Mouse (Mus musculus): Measurements from ENCODE around the gene Mast3.
A peak's percentile ranks its signal among the peaks of the same experiment; 100 is the strongest.

Gene Mast3

DNA sequence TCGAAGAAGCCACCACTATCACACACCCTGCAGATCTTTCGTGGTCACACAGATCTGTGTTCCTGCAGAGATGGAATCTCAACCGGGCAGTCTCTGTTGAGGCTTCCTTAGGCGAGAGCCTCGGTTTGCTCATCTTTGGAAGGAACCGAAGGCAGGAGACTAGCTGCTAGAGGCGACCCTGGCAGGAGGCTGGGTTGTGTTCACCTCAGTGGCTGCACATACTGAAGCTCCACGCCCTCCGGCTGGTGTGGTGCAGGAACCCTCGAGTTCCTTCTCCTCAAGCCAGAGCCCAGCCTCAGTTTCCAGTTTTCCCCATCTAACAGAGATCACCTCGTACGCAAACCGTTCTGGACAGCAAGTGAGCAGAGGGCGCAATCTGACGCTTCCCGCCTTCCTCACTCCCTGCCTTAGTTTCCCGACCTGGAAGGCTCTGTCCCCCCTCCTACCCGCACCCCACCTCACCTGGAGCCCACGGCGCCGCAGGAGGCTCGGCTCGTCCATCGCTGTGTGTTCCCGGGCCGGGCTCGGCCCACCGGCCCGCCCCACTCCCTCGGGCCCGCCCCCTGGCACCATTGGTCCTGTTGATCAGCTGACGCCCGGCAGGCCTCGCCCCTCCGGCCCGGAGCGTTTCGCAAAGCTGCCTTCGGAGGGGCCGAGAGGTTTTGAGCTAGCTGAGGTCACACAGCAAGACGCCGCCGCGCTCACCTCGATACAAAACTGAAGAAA is at the start of gene Mast3:
Mast3 (minus strand) TSS at position 574 of the 726 bp plus-strand sequence.
- no peak for DNase-seq (ENCODE audit: low read depth, low spot score)

DNA sequence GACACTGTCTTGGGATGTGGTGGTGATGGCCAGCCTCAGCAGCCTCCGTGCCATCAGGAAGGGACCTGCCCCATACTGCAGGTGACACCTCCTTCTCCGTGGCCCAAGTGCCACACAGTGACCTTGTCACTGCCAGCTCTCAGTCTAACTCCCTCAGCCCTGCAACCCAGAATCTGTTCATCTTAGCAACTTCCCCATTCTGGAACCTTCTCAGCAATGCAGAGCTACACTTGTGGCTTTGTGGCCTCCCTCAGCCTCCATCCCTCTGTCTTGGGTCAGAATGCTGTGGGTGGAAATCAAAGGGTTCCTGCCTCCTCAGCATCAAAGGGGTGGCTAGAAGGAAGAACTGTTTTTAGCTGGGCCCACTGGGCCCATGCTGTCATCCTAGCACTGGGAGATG is 49.0 kb upstream of the Mast3 start:
- no peak for DNase-seq (ENCODE audit: low read depth, low spot score)

DNA sequence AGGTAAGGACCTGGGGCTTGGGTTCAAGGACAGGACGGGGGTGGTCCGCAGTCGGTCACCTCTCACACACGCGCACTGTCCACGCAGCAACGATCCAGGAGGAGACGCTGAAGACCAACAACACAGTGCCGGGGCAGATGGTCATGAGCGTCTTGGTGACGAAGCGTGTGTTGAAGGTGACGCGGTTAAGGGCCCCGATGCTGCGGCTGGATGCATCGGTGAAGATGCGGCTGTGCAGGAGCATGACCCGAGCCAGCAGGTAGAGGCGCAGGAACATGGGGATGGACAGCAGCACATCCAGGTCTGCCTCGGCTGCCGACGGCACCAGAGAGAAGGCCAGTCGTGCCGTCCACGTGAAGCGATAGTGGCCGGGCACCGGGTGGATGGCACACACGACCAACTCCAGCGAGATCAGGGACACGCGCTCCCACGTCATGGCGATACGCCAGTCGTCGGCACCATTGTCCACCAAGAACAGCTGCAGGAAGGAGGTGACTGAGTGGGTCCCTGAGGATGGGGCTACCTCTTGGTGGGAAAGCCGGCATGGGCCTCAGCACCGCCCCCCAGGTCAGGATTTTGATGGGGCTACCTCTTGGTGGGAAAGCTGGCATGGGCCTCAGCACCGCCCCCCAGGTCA is 47.9 kb upstream of the Mast3 start:
- no peak for DNase-seq (ENCODE audit: low read depth, low spot score)

DNA sequence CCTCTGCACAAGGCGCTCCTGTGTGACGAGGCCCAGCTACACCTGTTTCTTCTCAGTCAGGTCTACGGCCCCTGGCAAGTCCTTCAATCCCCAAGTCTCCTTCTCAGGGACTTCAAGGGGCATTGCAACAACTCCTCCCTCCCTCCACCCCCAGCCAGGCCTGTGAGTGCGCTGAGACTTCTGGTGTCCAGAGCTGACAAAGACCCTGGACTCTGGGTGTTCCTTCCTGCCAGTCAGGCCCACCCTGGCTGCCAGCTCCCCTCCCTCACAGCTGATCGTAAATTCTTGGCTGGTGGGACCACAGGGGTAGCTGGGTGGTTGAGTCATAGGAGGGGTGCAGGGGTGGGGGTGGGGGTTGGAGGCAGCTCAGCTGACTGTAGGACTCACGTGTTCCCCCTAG is 47.0 kb upstream of the Mast3 start:
- DNase-seq (ENCODE audit: low read depth, low spot score), result no peak

DNA sequence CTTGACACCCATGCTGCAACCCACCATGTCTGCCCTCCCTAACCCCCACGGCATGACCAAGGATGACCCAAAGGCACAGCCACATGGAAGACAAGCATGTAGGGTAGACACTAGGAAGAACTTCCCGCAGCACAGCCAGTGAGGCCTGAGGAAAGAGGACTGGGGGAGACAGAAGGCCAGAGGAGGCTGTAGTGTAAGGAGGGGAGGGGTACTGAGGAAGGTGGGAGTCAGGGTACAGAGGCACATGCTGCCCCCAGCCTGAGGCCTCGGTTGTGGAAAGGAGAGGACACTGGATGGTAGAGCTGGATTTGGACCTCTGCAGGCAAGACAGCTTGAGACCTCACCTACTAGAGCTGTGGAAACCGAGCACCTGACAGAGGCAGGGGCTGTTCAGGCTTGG is 46.1 kb upstream of the Mast3 start:
- no peak for DNase-seq (ENCODE audit: low read depth, low spot score)

DNA sequence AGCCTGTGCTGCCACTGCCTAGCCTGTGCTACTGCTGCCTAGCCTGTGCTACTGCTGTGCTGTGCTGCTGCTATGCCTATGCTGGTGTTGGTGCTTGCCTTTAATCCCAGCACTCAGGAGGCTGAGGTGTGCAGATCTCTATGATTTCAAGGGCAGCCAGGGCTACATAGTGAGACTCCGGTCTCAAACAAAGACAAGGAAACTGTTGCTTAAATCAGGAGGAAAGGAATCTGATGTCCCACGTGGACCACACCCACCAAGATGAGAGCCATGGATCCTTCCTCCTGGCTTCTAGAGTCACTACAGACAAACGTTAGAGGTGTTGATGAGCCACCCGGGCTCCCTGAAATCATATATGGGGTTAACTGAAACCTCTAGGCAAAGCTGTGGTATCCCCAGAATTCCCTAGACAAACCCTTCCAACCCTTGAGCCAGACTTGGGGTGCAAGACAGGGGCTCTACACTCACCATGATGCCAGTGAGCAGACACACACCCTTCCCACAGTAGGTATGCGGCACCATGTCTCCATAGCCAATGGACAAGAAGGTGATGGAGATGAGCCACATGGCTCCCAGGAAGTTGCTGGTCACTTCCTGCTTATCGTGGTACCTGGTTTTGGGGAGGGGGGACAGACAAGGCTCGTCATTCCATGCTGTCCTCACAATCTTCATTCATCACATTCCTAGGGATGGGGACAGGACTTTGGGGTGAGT is 45.4 kb upstream of the Mast3 start:
- no peak for DNase-seq (ENCODE audit: low read depth, low spot score)

DNA sequence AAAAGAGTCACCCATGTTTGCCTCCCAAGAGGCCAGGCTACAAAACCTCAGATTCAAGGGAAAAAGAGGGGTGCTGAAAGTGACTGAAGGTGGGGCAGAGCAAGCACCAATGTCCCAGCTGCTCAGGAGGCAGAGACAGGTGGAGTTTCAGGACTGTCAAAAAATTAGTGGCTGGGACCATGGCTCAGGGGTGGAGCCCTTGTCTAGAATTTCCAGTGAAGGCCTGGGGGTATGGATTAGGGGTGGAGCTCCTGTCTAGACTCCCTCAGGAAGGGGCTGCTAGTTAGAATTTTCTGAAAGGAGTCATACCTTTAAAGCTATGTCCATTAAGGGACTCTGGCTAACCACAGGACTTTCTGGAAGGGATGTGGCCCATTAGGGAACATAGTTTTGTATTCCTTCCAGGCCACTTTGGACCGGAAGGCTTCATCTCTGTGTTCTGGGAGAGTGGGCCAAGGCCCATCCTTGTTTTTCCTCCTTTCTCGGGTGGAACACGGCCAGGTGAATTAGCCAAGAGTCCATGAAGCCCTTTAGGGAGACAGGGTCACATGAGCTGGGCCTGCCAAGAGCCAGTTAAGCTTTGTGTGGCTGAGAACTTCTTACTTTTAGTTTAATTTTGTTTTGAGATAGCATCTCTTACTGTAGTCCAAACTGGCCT is 44.6 kb upstream of the Mast3 start:
- no peak for DNase-seq (ENCODE audit: low read depth, low spot score)

DNA sequence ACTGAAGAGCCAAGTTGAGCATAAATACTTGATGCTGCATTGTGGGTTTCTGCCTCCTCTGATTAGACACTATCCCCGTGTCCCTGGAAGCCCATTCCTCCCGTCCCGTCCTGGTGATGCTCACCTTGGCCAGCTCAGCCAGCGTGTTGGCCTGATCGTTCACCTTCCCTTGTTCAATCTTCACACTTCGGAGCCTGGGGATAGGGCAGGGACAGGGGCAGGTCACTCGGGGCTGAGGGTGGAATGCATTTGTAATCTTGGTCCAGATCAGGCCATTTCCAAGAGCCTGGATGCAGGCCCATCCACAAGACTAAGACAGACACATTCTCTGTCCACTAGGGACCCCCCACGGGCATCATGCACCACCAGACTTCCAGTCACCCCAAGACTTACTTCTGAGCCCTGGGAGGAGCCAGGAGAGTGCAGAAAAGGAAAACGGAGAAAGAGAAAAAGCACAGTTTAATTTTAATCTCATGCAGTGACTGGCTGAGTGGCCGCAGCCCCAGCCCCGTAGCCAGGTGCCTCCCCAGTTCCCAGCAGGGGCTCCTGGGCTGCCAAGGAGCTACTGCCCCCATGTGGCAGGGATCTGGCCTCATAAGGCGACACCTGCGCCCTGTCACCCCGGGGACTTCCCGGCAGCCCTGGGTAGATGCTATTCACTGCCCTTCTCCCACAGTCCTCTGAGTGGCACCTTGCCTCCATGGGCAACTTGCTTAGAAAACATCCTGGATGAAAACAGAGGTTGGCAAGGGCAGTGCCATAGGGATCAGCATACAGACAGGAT is 41.7 kb upstream of the Mast3 start:
- DNase-seq (ENCODE audit: low read depth, low spot score), result no peak

DNA sequence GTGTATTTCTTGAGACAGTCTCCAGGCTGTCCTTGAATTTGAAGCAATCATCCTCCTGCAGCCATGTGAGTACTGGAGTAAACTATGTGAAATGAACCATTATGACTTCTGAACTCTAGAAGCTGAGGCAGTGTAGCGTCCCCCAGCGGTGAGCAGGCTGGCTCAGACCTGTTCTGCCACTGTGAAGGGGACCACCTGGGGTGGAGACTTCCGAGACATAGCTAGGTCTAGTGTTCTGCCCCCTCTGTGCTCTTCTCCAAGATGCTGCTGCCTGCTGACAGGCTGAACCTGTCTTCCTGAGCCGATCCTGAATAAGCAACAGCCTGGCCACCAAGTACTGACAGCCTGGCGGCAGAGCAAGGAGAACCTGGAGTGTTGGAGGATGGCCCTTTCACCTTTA is 40.3 kb upstream of the Mast3 start:
- no peak for DNase-seq (ENCODE audit: low read depth, low spot score)

DNA sequence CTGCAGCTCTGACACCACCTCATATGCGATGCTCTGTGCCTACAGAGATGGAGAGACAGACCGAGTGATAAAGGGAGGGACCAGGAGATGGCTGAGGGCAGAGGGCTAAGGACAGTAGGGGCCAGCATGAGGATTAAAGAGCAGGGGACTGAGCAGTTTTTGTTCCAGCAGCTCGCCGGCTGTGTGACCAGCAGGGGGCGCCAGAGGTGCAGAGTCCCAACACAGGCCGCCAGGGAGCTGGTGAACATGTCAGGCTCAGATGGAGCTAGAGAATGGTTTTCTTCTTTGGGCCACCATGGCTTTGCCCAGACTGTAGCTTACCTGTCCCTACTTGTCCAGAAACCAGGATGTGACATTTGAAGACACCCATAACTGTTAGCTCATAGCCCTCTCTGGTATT is 39.7 kb upstream of the Mast3 start:
- DNase-seq (ENCODE audit: low read depth, low spot score), result no peak

DNA sequence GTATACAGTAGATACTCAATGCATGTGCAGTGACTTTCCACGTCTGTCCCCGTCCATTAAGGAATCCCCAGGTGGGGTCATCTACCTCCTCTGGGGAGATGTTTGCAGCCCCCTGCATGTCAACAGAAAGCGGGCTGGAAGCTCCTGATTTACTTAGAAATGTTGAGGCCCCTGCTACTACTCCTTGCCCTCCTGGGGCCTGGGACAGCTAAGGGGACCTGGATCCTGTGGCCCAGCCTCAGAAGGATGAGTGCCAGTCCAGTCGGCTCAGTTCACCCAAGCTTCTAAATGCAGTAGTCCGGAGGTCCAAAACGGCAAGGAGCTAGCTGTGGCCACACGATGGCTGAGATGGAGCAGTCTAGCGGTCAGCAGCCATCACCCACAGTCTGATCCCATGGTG is 39.1 kb upstream of the Mast3 start:
- no peak for DNase-seq (ENCODE audit: low read depth, low spot score)

DNA sequence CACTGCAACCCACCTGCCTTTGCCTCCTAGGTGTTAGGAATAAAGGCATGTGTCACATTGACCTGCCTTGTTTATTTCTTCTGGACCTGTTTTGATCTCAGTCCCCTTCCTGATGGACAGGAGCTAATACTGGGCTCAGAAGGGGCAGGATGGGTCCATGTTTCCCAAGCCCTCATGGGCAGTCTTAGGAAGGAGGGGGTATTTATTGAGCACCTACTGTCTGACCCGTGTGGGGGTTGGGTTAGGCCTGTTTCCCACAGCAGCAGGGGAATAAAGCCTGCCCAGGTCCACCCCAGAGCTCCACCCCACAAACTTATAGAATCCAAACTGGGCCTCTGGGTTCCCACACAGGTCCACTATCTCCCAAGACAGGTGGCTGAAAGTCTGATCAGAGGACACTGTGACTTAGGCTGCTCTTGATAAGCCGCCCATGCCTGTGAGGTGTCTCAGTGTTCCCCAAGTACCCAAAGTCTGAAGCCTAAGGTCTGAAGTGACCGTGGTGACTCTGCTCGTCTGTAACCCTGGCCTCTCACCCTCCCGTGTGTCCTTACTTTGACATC is 38.4 kb upstream of the Mast3 start:
- DNase-seq (ENCODE audit: low read depth, low spot score), result no peak

DNA sequence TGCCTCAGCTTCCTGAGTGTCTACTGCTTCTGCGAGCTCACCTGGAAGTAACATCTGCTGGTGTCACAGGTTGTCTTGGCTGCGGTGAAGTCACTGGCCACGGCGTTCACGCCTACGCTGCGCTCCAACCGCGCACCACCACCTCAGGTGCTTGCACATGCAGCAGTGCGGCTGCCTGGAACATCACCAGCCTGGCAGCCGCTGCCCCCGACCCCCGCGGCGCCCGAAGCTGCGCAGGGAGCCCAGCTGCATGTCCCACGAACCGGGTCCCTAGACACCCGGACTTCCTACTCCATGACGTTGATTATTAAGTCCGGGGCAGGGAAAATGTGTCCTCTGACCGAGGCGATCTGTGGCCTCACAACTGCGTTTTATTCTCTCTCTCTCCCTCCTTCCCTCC is 37.6 kb upstream of the Mast3 start:
- DNase-seq (ENCODE audit: low read depth, low spot score), result no peak

DNA sequence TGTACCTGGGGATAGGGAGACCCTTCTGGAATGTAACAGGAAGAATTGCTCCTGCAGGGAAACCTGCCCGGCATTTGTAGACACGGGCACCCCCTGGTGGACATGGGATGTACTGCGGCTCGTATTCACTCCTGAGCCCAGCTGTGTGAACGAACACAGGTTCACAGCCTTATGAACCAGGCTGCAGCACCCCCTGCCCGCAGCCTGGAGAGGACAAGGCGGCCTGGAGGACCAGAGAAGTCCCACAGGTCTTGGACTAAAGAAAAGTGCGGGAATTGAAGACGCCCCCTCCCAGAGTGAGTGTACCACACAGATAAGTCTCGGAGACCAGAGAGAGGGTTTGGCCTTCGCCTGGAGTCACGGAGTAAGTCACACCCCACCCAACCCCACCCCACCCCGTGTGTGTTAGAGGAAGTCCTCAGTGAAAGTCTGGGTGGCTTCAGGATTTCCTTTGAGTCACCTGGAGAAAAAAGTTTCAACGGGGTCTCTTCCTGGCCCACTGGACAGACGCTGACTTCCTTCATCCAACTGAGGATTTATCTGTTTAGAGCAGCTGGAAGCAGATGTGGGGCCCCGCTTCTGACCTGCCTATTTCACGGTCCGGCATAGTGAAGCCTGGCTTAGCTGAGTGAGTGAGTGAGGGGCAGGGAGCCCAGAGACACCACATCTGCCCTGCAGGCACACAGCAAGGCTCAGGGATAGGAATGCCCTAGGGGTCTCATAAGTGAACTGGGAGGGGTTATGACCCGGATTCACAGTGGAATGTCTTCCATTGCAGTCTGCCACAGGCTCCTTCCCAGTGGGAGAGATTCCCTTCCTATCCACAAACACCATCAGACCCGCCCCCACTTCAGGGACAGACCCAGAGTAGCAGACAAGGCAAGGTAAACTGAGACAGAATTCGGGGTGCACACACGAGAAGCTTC is 36.6 kb upstream of the Mast3 start:
- DNase-seq (ENCODE audit: low read depth, low spot score), result peak; percentile 39

DNA sequence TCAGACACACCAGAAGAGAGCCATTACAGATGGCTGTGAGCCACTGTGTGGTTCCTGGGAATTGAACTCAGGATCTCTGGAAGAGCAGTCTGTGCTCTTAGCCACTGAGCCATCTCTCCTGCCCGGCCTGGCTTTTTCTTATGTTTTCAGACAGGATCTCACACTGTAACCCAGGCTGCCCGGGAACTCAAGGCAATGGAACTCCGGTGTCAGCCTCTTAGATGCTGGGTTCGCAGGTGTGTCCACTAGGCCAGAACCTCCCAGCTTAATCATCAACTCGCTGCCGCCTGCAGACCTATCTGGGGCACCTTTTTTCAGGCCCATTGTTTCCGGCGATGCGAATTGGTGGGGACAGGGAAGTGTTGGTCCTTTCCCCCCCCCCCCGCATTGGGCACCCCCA is 35.7 kb upstream of the Mast3 start:
- DNase-seq (ENCODE audit: low read depth, low spot score), result no peak

DNA sequence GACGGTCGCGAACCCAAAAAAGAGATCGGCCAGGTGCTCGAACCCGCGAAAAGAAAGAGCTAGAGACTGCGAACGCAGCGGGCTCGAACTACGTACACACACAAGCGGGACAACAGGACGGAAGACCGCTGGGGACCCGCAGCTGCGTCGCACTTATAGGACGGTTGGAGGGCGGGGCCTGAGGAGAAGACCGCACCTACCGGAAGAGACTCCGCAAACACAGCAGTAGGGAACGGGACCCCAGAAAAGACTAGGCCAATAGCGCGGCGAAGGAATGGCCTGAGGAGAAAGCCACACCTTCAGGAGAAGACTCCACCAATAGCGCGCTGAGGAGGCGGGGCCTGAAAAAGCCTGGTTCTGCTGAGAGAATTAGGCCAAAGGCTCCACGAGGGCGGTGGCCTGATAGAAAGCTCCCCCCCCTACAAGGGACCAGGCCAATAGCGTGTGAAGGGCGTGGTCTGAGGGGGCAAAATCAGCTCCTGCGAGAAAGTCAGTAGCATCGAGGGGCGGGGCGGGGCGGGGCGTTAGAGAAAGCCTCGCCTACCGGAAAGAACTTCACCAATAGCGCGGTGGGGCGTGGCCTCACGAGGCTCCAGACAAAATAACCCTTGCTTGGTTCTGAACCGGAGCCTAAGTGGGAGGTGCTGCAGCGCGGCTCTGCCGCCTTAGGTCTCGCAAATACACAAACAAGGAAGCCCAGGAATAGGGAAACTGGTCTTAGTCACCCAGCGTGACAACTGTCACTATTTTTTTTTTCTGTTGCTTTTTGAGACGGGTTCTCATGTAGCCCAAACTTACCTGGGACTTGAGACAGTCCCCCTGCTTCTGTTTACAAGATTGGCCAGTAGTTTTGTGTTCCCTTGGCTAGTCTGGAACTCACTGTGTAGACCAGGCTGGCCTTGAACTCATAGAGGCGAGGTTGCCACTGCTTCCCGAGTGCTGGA is 34.8 kb upstream of the Mast3 start, which contains the start of gene Arrdc2:
Arrdc2 (minus strand) TSS at position 313 of the 944 bp plus-strand sequence.
- peak; percentile 100 for DNase-seq (ENCODE audit: low read depth, low spot score)

DNA sequence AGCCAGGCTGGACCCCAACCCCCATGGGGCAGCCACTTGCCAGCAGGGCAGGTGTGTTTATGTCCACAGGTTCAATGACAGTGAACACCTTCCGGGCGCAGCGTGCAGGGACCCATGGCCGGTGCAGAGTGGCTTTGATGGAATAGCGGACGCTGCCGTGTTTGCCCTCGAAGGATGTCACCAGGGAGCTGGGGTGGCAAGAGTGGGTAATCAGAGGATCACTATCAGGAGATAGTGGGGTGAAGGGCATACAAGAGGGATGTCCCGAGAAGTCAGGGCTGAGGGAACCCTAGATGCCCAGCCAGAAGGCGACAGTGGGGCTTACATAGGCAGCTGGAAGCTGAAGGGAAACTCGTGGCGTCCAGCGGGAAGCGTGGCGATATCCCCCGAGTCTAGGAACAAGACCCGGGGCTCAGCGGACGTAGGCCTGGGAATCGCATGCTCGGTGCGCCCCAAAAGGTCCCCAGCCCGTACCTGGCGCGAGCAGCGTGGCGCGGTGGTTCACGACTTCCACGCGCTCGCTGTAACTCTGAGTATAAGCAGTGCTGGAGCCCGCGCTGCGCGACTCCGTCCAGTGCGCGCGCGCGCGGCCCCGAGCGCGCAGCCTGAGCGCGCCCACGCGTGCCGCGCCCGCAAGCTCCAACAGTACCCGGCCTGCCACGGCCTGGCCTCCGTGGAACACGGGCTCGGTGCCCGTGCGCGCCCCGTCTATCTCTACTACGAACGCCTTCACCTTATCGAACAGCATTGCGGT is 34.0 kb upstream of the Mast3 start:
- no peak for DNase-seq (ENCODE audit: low read depth, low spot score)

DNA sequence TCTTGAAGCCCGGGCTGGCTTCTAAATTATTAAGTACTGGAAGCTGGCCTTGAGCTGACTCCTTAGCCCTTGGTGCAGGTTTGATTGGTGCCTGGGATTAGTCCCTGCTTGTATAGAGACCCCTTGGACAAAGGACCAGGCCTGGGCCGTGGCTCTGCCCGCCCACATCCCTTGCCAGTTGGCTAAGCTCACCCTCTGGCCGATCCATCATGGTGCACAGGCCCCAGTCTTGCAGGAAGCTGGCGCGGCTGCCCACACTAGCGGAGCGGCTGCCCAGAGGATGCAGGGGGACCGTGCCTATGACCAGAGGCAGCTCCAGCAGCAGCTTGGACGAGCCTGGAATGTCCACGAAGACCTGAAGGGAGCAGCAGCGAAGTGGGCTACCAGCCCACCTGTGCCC is 31.8 kb upstream of the Mast3 start:
- no peak for DNase-seq (ENCODE audit: low read depth, low spot score)

Data from telencephalon, adult 2 months (tissue).